Mouse (Mus musculus) ES-E14 (cell line): ENCODE measurements around the gene Ide. TPM values are rescaled to one million over a fixed set of nuclear protein-coding genes. Genes with fewer than 3 reads are reported as not detected.

ENCODE experiments used
- DNase-seq: peaks from one replicate; pipeline ENCODE4 v3.0.0-alpha.2; 2013; ENCODE audit warnings: low read depth, low spot score
- H3K27ac ChIP-seq: 2 replicates; pipeline ENCODE4 v1.5.1; 2012; ENCODE audit warnings: low read depth, mild to moderate bottlenecking, low read length, moderate library complexity, mixed read lengths; ENCODE audit not compliant: poor library complexity, insufficient read depth, severe bottlenecking
- H3K36me3 ChIP-seq: 2 replicates; pipeline ENCODE4 v1.6.1; 2012; ENCODE audit warnings: mild to moderate bottlenecking, low read length, moderate library complexity, mixed read lengths; ENCODE audit not compliant: control insufficient read depth, poor library complexity, insufficient read depth, severe bottlenecking
- H3K4me1 ChIP-seq, 2 experiments: fragments of 150-350 bp in 1 of 2; sonication (generic) in 1 of 2; 2 replicates each; pipeline ENCODE4 v1.6.1; 2012; ENCODE audit warnings: low read length in 2 of 2, mild to moderate bottlenecking in 1 of 2, mixed read lengths in 1 of 2; ENCODE audit not compliant: control insufficient read depth in 2 of 2, insufficient read depth in 2 of 2, poor library complexity in 1 of 2
- H3K4me3 ChIP-seq, 2 experiments: fragments of 150-350 bp in 1 of 2; sonication (generic) in 1 of 2; 2 replicates each; pipeline ENCODE4 v1.5.1; 2012; ENCODE audit warnings: low read length in 2 of 2, low read depth in 1 of 2, mild to moderate bottlenecking in 1 of 2, mixed read lengths in 1 of 2; ENCODE audit not compliant: insufficient read depth in 1 of 2, poor library complexity in 1 of 2, severe bottlenecking in 1 of 2
- H3K9ac ChIP-seq: 2 replicates; pipeline ENCODE4 v1.6.1; 2012; ENCODE audit warnings: low read depth, mild to moderate bottlenecking, low read length, mixed read lengths; ENCODE audit not compliant: poor library complexity, insufficient read depth, severe bottlenecking
- H3K9me3 ChIP-seq: fragments of 150-350 bp; sonication (generic); 2 replicates; pipeline ENCODE4 v1.6.1; 2012; ENCODE audit warnings: low read depth, mild to moderate bottlenecking, low read length; ENCODE audit not compliant: control insufficient read depth, insufficient read depth
- CHD2 ChIP-seq: IDR thresholded peaks from 2 replicates; pipeline ENCODE4 v1.6.1; 2014; ENCODE audit warnings: mild to moderate bottlenecking, low read depth, low read length, inconsistent platforms
- HCFC1 ChIP-seq: IDR thresholded peaks from 2 replicates; pipeline ENCODE4 v1.6.1; 2012; ENCODE audit warnings: low read length, inconsistent platforms, borderline replicate concordance; ENCODE audit not compliant: insufficient read depth
- MAFK ChIP-seq: IDR thresholded peaks from 2 replicates; pipeline ENCODE4 v1.6.1; 2014; ENCODE audit warnings: mild to moderate bottlenecking, low read depth, low read length, inconsistent platforms; ENCODE audit not compliant: insufficient read depth
- ZC3H11A ChIP-seq: IDR thresholded peaks from 2 replicates; pipeline ENCODE4 v1.6.1; 2012; ENCODE audit warnings: low read depth, mild to moderate bottlenecking, inconsistent platforms, low read length, borderline replicate concordance
- ZNF384 ChIP-seq: IDR thresholded peaks from 2 replicates; pipeline ENCODE4 v1.6.1; 2012; ENCODE audit warnings: low read depth, low read length, inconsistent platforms
- in situ Hi-C, 2 experiments: fragments of 600-800 bp; cut with MboI; formaldehyde crosslinking; loops; one replicate each; pipeline ENCODE4 v1.15.1; 2025; ENCODE audit warnings: low sequenced_read_pairs in 2 of 2, inconsistent platforms in 1 of 2; ENCODE audit not compliant: unreplicated experiment in 2 of 2
- total RNA-seq: library from RNA; depleted of rRNA; stranded (reverse); fragments of 300-350 nt; gene quantifications from 2 replicates; pipeline ENCODE4 v1.2.3, GENCODE M21; 2012

Gene Ide
- total RNA-seq, 1 experiment: 44.8 TPM

- H3K4me1 ChIP-seq: peaks cover 0 to 4% of the 10 kb centered on the region in 2 experiments; a peak in 1 of 4 replicates
- H3K4me3 ChIP-seq: no peak overlapping the region
- H3K27ac ChIP-seq: no peak overlapping the region
- H3K36me3 ChIP-seq: peaks cover 6% of the 10 kb centered on the region; the same call in 1 of the 2 replicates
- no peak overlapping the region for H3K9ac ChIP-seq
- H3K9me3 ChIP-seq: no peaks in the 10 kb centered on the region; the same call in 1 of the 2 replicates
- in situ Hi-C loops: no loop called here
- TF ChIP-seq CHD2 (no peak), ZNF384 (no peak), ZC3H11A (no peak), HCFC1 (no peak), MAFK (no peak)
- no peak for DNase-seq
Observed at GRCm38 (mm10) chr19:37353331-37353730, 15.7 kb upstream of the Ide start.

DNA sequence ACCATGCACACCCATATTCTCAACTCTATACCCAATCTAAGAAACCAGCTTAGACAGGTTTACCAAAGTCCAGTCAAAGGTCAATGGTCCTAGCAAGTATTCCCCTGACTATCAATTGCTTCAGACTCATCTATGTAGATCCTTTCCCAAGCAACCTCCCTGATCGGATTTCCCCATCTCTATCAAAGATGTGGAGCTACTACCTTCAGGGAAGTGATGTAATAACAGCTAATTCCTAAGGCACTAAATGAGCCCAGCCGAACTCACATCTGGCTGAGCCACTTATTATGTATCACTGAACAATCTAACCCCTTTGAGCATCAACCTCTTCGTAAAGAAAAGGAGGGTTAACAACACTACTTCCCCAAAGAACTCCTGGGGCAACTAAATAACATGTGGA lies 15.1 kb upstream of the Ide start:
- H3K27ac ChIP-seq: no peak overlapping the region
- peaks cover 0 to 4% of the 10 kb centered on the region in 2 experiments; a peak in 1 of 4 replicates for H3K4me1 ChIP-seq
- TF ChIP-seq CHD2 (no peak), MAFK (no peak), ZNF384 (no peak), ZC3H11A (no peak), HCFC1 (no peak)
- peaks cover 6% of the 10 kb centered on the region; the same call in 1 of the 2 replicates for H3K36me3 ChIP-seq
- no peak overlapping the region for H3K9ac ChIP-seq
- DNase-seq: no peak
- in situ Hi-C loops: no loop called here
- H3K4me3 ChIP-seq: no peak overlapping the region
- H3K9me3 ChIP-seq: no peaks in the 10 kb centered on the region; the same call in 1 of the 2 replicates

GRCm38 (mm10) chr19:37348952-37349351 lies 11.3 kb upstream of the Ide start:
- no peak overlapping the region for H3K27ac ChIP-seq
- no peaks in the 10 kb centered on the region; the same call in 1 of the 2 replicates for H3K9me3 ChIP-seq
- H3K9ac ChIP-seq: no peak overlapping the region
- H3K4me3 ChIP-seq: no peak overlapping the region
- no peak for TF ChIP-seq ZC3H11A
- no peak for TF ChIP-seq CHD2
- TF ChIP-seq ZNF384: no peak
- no peak for TF ChIP-seq HCFC1
- TF ChIP-seq MAFK: no peak
- in situ Hi-C loops: no loop called here
- DNase-seq: no peak
- H3K36me3 ChIP-seq: peaks cover 6% of the 10 kb centered on the region; the same call in 1 of the 2 replicates
- peaks cover 0 to 4% of the 10 kb centered on the region in 2 experiments; a peak in 1 of 4 replicates for H3K4me1 ChIP-seq

DNA sequence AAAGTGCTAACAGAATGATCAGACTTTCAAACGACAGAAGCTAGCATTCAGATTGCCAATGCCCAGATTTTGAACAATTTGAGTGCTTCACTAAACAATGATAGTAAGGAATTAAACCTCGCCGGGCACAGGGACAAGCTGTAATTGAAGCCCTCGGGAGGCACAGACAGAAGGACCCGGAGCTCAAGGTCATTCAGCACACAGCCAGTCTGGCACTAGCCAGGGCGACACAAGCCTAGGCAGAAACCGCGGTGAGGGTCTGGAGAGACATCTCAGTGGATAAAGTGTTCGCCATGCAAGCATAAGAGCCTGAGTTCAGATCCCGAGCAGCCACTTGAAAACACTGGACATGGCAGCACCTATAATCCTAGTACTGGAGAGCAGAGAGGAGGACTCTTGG lies 10.7 kb upstream of the Ide start:
- in situ Hi-C loops: no loop called here
- Histone ChIP-seq H3K4me1 (peaks cover 0 to 3% of the 10 kb centered on the region in 2 experiments; a peak in 1 of 4 replicates), H3K27ac (no peak overlapping the region), H3K9ac (no peak overlapping the region), H3K4me3 (no peak overlapping the region), H3K36me3 (peaks cover 6% of the 10 kb centered on the region; the same call in 1 of the 2 replicates), H3K9me3 (no peaks in the 10 kb centered on the region; the same call in 1 of the 2 replicates)
- TF ChIP-seq HCFC1: no peak
- TF ChIP-seq CHD2: no peak
- TF ChIP-seq ZNF384: no peak
- TF ChIP-seq MAFK: no peak
- TF ChIP-seq ZC3H11A: no peak
- no peak for DNase-seq
